Mouse (Mus musculus) spleen, adult 12 weeks (tissue): ENCODE results near the gene Zbtb20.

Source experiments
- DNase-seq: peaks from one replicate; pipeline ENCODE4 v3.0.0; 2022; ENCODE audit warnings: low spot score

The Zbtb20 gene

DNA sequence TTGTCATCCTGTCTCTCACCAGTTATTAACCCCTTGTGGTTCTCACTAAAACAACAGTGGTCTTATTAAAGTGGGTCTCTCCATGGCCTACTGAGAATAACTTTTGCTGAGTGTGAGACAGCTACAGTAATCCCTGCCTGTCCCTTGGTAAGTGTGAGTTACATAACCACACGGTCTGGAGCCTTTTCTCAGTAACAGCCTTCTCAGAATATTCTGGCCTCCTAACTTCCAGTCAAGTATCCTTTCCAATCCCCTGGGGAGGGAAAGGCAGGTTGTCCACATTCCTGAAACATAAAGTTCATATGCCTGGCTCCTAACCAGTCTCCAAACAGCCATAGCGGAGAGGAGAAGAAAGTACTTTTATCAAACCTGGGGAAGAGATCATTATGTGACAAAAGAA lies 644.6 kb downstream of the Zbtb20 start:
- DNase-seq: no peak

DNA sequence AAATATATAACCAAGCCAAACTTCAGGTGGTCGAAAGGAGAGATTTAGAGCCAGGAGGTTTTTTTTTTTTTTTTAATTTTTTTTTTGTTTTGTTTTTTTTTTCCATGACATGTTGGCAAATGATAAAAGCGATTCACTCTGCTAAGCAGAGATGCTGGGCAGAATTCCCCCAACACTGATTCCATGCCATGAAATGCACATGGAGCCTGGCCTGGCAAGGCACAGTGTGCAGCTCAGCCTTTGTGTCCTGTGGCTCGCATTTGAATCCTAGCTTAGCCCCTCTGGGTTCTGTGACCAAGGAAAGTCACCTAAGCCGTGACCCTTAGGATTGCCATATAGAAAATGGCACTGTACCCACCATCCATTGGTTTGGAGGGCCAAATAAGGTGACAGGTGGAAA lies 646.8 kb downstream of the Zbtb20 start:
- DNase-seq: no peak

DNA sequence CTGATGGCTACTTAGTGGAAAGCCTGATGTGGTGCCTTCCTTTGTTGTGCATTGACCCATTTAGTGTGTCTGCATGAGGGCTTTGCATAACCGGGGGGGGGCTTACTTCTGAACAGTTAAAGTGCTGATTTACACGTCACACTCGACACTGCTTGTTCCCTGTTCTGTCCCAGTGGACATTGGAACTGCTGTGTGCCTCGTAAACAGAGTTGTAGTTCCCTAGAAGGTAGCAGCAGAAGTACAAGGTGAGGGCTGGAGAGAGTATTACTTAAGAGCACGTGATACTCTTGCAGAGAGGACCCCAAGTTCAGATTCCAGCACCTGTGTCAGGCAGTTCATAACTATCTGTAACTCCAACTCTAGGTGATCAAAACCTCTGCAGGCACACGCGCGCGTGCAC lies 648.5 kb downstream of the Zbtb20 start:
- DNase-seq: no peak

DNA sequence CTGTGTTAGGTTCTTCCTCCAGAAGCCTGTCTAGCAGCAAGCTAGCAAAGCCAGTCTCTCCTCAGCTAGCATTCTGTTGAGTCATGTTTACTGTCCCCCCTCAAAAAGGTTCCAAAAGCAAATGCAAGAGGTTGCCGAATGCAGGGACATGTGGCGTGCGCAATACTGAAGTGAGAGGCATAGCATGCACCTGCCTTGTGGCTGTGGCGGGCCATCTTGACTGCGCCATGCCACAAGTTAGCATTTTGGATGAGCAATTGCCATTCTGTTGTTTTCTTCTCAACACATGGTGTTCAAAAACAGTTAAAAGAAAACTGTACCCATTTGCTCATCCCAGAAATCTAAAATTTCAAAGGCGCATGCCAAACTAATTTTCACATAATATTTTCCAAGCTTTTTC lies 649.9 kb downstream of the Zbtb20 start:
- no peak for DNase-seq

DNA sequence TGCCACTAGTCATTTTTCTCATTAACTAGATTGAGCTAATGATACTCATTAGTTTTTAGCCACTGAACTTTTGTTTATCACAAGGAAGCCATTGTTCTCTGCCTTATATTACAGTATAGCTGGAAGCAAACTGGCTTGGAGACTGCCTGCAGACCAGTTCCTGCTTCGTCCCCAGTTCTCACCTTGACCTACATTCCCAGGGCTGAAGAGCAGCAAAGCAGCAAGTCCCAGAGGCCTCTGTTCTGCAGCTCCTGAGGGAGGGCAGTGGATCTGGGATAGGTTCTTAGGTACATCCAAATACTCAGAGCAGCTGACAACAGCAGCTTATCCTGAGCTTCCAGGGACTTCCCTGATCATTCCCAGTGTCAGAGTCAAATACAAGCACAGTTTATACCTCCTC lies 652.6 kb downstream of the Zbtb20 start:
- no peak for DNase-seq

DNA sequence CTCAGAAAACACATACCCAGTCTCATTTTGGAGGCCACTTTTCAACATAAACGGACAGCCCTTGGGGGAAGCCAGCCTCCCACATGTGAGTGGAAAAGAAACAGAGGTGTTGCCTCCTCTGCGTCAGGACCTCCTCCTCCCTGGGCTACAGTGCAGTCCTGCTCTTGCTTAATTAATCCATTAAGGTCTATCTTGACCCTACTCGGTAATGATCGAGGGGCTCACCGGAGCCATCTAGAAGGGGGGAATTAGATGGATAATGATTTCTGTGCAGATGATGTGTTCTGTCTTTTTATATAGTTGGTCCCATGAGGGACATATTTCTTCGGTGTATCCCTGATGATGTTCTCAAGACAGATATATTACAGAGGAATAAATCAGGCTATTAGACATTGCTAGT lies 655.6 kb downstream of the Zbtb20 start:
- DNase-seq: no peak

DNA sequence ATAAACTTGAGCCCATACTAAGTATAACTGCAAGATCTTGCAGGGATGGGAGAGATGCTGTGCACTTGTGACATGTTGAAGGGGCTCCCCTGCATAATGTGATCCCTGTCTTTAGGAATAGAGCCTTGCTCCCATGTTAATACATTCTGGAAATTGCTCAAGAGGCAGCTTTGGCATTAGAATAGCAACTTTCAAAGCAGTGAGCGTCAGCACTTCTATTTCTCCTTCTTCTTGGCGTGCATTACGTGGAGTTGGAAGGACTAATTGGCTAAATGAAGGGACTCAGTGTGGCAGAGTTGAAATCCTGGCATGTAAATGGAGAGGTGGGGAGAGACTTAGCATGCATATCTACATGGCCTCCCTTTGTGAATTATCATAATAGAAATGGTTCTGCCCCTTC lies 658.4 kb downstream of the Zbtb20 start:
- no peak for DNase-seq

DNA sequence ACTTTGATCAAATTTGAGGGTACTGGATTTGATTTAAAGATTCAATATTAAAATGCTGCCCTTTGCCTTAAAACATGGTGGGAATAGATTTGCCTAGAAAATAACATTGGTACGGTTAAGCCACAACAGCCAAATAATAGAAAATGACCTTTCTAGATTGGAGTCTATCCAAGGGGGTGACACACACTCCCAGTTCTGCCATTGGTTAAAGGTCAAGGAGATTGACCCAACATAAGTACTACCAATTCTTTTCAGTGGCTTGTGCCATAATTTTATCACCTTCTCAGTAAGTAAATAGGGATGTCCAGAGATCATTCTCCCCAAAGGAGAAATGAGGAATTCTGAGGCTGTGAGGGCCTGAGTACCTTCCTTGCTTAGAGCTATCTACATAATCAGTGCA lies 660.2 kb downstream of the Zbtb20 start:
- DNase-seq: no peak

DNA sequence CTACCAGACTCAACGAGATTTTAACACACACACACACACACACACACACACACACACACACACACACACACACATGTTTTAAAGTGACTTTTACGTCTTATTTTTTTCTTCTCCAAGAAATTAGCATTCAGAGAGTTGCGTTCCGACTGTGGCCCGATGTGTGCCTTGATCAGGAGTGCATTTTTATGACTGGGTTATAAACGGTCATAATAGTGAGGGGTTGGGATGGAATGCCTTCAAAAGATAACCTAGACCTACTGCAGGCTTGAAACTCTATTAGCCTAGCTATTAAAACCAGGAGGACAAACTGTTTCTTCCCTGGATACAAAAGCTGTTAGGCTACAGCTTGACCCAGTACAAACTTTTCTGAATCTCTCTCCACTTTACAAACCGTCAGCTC lies 661.5 kb downstream of the Zbtb20 start:
- DNase-seq: no peak

DNA sequence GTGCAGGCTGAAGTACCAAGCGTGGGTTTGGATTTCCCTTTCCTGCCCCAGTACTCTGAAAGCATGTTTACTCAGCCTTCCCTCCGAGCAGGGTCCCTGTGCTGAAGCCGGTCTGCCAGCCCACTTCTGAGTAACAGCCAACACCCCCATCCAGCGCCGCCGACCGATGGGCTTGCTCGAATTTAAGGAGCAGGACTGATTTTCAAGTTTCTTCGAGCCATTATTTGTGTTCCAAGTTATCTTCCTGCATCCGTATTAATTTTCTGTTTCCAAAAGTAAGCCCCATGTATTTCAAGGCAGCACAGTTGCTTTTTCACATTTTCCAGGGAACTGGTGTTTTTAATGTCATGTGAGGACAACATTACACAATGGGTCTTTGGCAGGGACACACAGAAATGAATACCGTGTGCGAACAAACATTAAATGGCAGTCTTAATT lies 664.0 kb downstream of the Zbtb20 start:
- DNase-seq: no peak

DNA sequence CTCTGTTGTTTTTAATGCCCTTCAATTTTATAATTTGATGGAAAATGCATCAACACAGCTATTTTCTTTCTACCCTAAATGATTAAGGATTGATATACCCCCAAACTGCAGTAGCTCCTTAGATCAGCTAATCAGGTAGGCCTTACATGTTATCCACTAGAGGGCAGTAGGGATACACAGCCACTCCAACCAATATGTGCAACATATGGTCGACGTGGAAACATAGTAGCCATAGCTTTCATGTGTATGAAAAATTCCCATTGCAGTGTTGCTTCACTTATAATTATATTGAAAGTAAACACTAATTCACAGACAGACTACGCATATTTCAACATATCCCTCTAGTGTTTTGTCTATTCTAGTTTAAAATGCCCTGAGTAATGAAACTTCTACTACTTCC lies 664.4 kb downstream of the Zbtb20 start:
- no peak for DNase-seq

DNA sequence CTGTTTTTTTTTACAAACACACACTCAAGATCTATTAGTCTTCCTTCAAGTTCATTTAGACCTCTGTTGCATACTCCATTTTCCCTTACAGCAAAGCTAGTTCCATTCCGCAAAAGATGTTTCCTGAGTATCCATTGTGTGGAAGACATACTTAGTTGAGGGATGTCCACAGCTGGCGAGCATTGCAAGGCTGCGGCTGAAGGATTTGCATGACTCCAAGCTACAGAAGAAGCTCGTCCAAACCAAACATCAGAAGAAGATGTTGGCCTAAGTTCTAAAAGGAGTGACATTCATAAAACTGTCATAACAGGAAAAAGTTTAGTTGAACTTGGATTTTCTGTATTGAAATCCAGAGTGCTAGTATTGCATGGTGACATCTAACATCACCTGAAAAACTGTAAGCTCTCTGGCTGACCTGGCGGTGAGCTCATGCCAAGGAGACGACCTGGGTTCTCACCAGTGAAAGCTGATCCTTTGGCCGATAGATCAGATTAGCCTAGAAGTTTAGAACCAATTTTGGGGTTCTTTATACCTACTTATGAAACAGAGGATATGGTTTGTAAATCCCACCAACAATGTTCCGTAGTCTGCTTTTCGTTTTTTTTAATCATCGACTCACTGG lies 665.0 kb downstream of the Zbtb20 start:
- no peak for DNase-seq

DNA sequence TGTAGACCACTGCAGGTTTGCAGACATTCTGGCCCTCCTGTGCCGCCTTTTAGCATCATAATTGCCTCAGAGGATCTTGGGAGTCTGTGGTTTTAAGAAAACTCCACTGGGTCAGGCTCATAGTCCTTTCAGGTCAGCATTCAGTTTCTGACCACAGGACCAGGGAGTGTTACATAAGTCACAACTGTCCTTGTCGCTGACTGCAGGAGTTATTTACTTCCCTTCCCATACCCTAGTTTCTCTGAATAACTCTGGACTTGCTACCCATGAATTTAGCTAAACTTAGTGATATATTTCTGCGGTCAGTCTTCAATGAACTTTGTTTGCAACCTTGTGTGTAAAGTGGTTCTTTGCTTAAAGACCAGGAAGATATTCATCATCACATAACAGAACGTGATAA lies 669.6 kb downstream of the Zbtb20 start:
- DNase-seq: no peak

DNA sequence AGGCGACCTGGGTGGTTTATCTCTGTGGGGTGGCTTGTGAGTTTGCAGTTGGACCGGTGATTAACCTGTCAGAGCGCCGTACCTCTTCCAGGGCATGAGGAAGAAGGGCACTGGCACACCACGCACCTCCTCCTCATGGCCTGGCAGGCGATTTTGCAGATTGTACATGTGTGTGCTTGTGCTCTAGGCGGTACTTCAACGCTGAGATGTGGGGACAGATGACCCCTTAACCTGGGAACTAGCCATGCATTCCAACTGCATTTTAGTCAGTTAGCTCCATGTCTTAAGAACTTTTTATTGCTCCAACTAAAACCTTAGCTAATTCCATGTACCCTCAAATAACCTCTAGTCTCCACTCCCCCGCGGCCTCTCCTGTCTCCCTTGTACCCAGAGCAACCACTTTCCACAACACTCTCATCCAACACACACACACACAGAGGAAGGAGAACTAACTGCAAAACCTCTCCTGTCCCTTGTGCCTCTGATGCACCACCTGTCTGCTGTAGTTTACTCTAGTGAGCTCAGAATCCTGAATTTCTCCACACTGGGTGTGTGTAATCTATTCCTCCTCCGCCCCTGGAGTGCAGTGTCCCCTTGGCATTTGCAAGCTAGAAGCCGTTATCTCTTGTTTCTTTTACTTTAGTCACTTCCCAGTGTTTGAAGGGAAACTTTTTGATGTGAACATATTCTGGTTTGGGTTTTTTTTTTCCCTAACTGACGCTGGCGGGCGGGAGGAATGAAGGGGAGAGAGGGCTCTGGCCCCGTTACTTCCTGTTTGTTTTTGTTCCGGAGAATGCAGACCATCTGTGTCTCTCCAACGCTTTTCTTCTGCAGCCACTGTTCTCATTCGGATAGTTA lies 671.9 kb downstream of the Zbtb20 start:
- no peak for DNase-seq

DNA sequence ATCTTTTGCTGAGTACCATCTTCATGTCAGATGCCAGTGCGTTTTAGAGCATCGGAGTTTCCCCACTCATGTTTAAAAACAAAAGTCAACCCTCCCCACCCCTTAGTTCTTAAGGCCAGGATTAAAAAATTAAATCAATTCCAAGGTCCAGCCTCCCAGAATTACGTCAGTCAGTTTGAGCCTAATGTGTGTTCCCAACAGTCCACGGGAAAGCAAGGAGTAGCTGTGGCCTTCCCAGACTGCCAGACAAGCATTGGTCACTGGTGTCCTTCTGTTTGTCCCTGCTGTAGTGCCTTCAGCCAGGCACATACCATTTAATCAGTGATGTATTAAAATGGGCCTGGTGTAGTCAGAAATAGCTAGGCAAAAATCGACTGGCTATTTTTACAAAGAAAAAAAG lies 673.1 kb downstream of the Zbtb20 start:
- no peak for DNase-seq

DNA sequence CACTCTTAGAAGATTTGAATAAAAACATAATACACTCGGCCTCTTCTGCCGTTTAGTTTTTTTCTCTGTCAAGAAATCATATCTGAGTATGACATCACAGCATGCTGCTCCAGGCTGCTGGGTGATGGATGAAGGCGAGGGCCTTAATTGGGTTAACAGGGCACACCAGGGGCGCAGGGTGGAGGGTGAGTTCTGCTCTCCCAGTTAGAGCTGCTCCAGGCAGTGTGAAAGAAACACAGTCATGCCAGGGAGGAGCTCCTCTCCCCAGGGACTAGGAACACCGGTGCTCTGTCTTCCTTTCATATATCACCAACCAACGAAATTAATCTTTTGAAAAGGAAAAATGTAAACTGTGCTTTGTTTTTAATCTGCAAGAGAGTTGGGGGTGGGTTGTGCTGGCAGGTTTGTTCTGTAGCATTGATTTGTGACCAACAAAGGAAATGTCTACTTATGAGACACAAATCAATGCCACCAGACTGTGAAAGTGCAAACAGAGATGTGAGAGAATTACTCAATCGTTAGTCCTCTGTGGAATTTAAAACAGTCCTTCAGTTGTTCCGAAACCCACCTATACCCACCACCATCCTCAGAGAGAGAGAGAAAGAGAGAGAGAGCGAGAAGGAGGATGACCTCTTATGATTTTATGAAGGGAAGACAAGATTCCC lies 673.9 kb downstream of the Zbtb20 start:
- no peak for DNase-seq

DNA sequence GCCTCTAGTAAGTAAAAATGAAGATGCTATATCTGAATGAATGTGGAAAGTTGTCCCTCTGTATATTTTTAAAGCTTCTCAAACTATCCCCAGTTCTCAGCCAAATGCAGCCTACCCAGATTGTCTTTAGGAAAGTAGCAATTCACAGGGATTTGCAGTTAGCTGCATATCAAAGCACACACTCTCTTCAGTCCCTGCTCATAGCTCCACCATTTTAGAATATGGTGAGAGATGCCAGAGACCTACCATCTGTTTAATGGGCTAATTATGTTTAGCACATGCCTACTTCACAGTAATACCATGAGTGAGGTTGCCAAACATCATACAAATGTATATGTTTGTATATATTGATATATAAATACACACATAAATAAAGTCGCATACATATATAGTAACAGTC lies 676.8 kb downstream of the Zbtb20 start:
- DNase-seq: no peak

DNA sequence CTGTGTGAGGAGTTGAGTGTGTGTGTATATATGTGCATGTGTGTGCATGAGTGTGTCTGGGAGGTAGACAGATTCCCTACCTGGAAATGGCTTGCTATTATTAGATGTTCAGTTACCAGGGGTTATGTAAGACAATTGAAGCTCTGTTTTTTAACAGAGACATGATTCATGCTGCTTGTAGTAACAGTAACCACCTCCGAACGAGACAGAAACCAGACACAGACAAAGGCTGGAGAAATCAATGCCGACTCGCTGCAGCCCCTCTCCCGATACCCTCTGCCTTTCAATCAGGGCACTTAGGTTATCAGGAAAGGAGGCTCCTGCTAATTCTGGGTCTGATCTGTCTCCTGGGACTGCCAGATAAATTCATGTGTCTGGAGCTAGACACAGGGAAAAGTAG lies 681.7 kb downstream of the Zbtb20 start:
- no peak for DNase-seq

DNA sequence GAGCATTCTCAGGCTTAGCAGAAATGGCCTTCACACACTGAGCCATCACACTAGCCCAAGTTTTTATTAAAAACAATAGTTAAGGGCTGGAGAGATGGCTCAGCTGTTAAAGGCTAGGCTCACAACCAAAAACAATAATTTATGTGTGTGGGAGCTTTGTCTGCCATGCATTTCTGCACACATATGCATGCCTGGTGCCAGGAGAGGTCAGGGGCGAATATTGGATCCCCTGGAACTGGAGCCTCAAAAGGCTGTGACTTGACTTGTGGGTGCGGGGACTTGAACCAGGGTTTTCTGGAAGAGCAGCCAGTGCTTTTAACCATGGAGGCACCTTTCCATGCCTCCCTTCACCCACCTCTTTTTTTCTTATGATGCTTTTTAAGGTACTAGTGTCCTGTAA lies 685.6 kb downstream of the Zbtb20 start:
- no peak for DNase-seq

DNA sequence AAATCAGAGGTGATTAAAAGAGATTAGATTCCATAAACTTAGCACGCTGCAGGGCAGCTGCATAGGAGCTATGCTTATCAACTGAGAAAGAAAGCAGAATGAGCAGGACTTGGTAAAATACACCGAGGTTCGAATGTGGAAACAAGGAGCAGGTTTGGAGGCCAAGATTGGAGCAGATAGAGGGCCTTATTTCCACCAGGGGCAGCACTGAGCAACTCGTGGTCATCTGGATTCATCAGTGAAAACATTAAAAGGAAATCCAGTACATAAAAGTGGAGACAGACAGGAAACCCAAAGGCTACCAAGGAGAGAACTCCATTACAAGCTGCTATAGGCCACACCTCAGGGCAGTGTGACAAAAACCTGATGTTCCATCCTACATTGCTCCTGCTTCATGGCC lies 686.3 kb downstream of the Zbtb20 start:
- DNase-seq: no peak

DNA sequence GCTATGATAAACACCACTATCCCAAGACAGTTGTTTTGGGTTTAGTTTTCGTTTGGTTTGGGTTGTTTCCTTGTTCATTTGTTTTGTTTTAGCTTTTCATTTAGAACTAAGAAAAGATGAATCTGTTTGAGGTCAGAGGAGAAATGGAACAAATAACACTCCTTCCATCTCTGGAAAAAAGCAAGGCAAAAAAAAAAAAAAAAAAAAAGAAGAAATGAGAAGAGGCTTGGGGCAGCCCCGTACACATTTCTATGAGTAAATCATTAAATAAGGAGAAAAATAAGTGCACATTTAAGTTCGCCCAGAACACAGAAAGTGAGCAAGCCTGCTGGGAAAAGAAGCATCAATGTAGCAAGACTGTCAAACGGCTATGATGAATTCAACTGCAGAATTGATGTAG lies 690.2 kb downstream of the Zbtb20 start:
- DNase-seq: no peak

DNA sequence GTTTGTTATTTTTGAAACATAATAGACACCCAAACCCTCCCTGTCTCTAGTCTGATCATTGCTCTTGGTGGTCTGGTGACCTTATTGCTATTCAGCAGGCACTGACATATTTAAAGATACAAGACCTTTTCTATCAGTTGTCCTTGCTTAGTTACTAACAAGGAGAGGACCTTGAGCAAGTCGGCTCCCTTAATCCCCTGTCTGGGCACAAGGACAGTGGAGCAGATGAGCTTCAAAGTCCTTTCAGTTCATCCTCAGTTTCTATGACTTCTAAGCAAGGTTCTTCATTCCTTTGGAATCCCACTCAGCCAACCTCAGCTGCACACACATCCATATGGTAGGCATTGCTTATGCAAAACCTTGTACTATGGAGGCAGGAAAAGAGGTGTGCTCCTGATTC lies 690.8 kb downstream of the Zbtb20 start:
- no peak for DNase-seq

DNA sequence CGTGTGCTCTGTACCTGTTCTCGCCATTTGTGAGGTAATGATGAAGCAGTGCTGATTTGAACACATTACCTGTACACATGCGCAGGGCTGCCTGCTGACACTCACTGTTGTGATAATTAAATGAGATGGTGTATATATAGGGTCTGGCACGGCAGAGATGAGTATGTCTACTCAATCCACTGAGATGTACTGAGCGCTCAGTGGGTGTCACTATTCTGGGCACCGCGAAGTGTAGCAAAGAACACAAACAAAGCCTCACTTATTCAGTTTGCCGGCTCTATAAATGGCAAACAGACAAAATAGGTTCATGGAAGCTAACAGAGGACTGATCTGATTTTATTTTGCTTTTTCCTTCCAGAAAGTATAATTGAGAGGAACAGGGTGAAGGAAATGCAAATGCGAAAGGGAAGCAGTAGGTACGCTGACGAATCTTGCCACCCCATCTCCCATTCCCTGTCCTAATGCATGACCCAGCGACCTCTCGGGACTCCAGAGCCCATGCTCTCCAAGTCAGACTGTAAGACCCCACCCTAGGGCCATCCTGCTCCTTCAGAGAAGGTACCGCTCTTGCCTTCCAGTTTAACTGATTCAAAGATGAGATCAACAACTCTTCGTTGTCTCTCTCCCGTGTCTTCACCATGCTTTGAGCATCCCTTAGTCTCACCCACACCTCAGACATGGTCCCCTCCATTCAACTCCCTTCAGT lies 695.8 kb downstream of the Zbtb20 start:
- no peak for DNase-seq
